Mouse (Mus musculus) intestine, embryonic 14.5 days (tissue): ENCODE results near the gene Tbx18. TPM values are rescaled to one million over a fixed set of nuclear protein-coding genes. Genes with fewer than 3 reads are reported as not detected.

ENCODE experiments used
- ATAC-seq: fragments of 200-750 bp; cut with Nextera tagmentation; replicated peaks from 2 replicates; pipeline ENCODE4 v1.8.0; 2017; ENCODE audit warnings: low read depth, moderate number of reproducible peaks, moderate TSS enrichment, moderate library complexity; ENCODE audit not compliant: low FRiP score, low TSS enrichment
- DNase-seq: peaks from one replicate; pipeline ENCODE4 v3.0.0-alpha.2; 2018; ENCODE audit warnings: low spot score
- H3K27ac ChIP-seq: fragments of 300-500 bp; sonication (generic); 2 replicates; pipeline ENCODE4 v1.5.1; 2014; ENCODE audit warnings: low read depth, mild to moderate bottlenecking, control low read depth
- H3K27me3 ChIP-seq: fragments of 300-500 bp; sonication (generic); replicated peaks from 2 replicates; pipeline ENCODE4 v1.6.1; 2014; ENCODE audit warnings: low read length, control low read depth; ENCODE audit not compliant: control insufficient read depth, insufficient read depth
- H3K36me3 ChIP-seq: fragments of 300-500 bp; sonication (generic); 2 replicates; pipeline ENCODE4 v1.6.1; 2014; ENCODE audit warnings: low read length, control low read depth; ENCODE audit not compliant: control insufficient read depth, insufficient read depth
- H3K4me1 ChIP-seq: fragments of 300-500 bp; sonication (generic); replicated peaks from 2 replicates; pipeline ENCODE4 v1.6.1; 2014; ENCODE audit warnings: low read length, control low read depth, mixed read lengths; ENCODE audit not compliant: control insufficient read depth, insufficient read depth
- H3K4me2 ChIP-seq: fragments of 300-500 bp; sonication (generic); 2 replicates; pipeline ENCODE4 v1.6.1; 2014; ENCODE audit warnings: low read length
- H3K4me3 ChIP-seq: fragments of 300-500 bp; sonication (generic); 2 replicates; pipeline ENCODE4 v1.5.1; 2014; ENCODE audit warnings: low read depth, low read length, control low read depth, mixed read lengths
- H3K9ac ChIP-seq: fragments of 300-500 bp; sonication (generic); 2 replicates; pipeline ENCODE4 v1.6.1; 2014; ENCODE audit warnings: mild to moderate bottlenecking, low read length
- H3K9me3 ChIP-seq: fragments of 300-500 bp; sonication (generic); 2 replicates; pipeline ENCODE4 v1.6.1; 2016; ENCODE audit warnings: low read length, control low read depth; ENCODE audit not compliant: control insufficient read depth
- WGBS: fragments of 180-500 bp; shearing (Covaris S2); extraction: QIAGEN DNeasy Blood & Tissue Kit; methylation state at CpG from one replicate; pipeline ENCODE4 v1.1.7; 2014; 5-methylcytosine and 5-hydroxymethylcytosine counted together
- polyA plus RNA-seq: library from polyadenylated mRNA; unstranded; fragments of >200 nt; fragmentation: Nextera tagmentation; extraction: Ambion mirVana; gene quantifications from 2 replicates; pipeline ENCODE4 v1.2.1, GENCODE M21; 2014

The Tbx18 gene
- polyA plus RNA-seq, 1 experiment from 2014 or later = 0.42 TPM

- Histone ChIP-seq H3K4me1 (no peaks in the 10 kb centered on the region; the same call in 1 of the 2 replicates), H3K9me3 (no peaks in the 10 kb centered on the region), H3K27ac (no peak overlapping the region), H3K4me3 (no peak overlapping the region), H3K36me3 (no peaks in the 10 kb centered on the region), H3K27me3 (no peaks in the 10 kb centered on the region), H3K4me2 (no peak overlapping the region), H3K9ac (no peak overlapping the region)
- 45% methylated on average over 11 of the region's 11 CpGs for WGBS
- ATAC-seq (no peak), DNase-seq (no peak)
These were observed 48.8 kb downstream of the Tbx18 start for GRCm38 (mm10) chr9:87682247-87682646.
